Mouse (Mus musculus): ENCODE measurements at regions not wholly inside any gene's neighbourhood (a gene's known extent, or its start where the extent isn't known, plus 50 kb on each side); places are given as distances from the start of the nearest gene placed in this dataset.

GRCm38 (mm10) chr4:99491536-99492514 lies 164.3 kb upstream of the Foxd3 start:
- DNase-seq (ENCODE audit: low spot score in 2 of 2): no peak

- no peak for DNase-seq (ENCODE audit: low spot score in 2 of 2)
Measured at GRCm38 (mm10) chr4:99503221-99503744, 152.8 kb upstream of the Foxd3 start.

GRCm38 (mm10) chr4:99511993-99512392 lies 144.1 kb upstream of the Foxd3 start:
- DNase-seq (ENCODE audit: low spot score in 2 of 2): no peak

- no peak for DNase-seq (ENCODE audit: low spot score in 2 of 2)
Measured at GRCm38 (mm10) chr4:99516883-99517282, 139.2 kb upstream of the Foxd3 start.

- no peak for DNase-seq (ENCODE audit: low spot score in 2 of 2)
Measured at GRCm38 (mm10) chr4:99527441-99527840, 128.7 kb upstream of the Foxd3 start.

- no peak for DNase-seq (ENCODE audit: low spot score in 2 of 2)
Measured at GRCm38 (mm10) chr4:99544014-99544413, 112.1 kb upstream of the Foxd3 start.

- DNase-seq (ENCODE audit: low spot score in 2 of 2): no peak
Measured at GRCm38 (mm10) chr4:99545742-99546141, 110.4 kb upstream of the Foxd3 start.

- DNase-seq (ENCODE audit: low spot score in 2 of 2): no peak
Measured at GRCm38 (mm10) chr4:99557963-99558362, 98.1 kb upstream of the Foxd3 start.

- no peak for DNase-seq (ENCODE audit: low spot score in 2 of 2)
Measured at GRCm38 (mm10) chr4:99560604-99561003, 95.5 kb upstream of the Foxd3 start.

GRCm38 (mm10) chr4:99561506-99561937 lies 94.6 kb upstream of the Foxd3 start:
- DNase-seq (ENCODE audit: low spot score in 2 of 2): peak in 1 of 2 experiments; percentile 9

- DNase-seq (ENCODE audit: low spot score in 2 of 2): no peak
Measured at GRCm38 (mm10) chr4:99565401-99565800, 90.7 kb upstream of the Foxd3 start.

GRCm38 (mm10) chr4:99572841-99573642 lies 83.1 kb upstream of the Foxd3 start:
- DNase-seq (ENCODE audit: low spot score in 2 of 2): peak; percentile 22 to 30

GRCm38 (mm10) chr4:99574021-99574531 lies 82.0 kb upstream of the Foxd3 start:
- no peak for DNase-seq (ENCODE audit: low spot score in 2 of 2)

GRCm38 (mm10) chr4:99574984-99575383 lies 81.1 kb upstream of the Foxd3 start:
- no peak for DNase-seq (ENCODE audit: low spot score in 2 of 2)

GRCm38 (mm10) chr4:99597781-99598180 lies 58.3 kb upstream of the Foxd3 start:
- DNase-seq (ENCODE audit: low spot score in 2 of 2): no peak

GRCm38 (mm10) chr4:99600741-99601140 lies 55.4 kb upstream of the Foxd3 start:
- DNase-seq (ENCODE audit: low spot score in 2 of 2): peak in 1 of 2 experiments; percentile 1

- no peak for DNase-seq (ENCODE audit: low spot score in 2 of 2)
Measured at GRCm38 (mm10) chr4:99601463-99601862, 54.6 kb upstream of the Foxd3 start.
